Comparison of ENCODE assay signal across 27 mouse cellular contexts in the genomic region with DNA sequence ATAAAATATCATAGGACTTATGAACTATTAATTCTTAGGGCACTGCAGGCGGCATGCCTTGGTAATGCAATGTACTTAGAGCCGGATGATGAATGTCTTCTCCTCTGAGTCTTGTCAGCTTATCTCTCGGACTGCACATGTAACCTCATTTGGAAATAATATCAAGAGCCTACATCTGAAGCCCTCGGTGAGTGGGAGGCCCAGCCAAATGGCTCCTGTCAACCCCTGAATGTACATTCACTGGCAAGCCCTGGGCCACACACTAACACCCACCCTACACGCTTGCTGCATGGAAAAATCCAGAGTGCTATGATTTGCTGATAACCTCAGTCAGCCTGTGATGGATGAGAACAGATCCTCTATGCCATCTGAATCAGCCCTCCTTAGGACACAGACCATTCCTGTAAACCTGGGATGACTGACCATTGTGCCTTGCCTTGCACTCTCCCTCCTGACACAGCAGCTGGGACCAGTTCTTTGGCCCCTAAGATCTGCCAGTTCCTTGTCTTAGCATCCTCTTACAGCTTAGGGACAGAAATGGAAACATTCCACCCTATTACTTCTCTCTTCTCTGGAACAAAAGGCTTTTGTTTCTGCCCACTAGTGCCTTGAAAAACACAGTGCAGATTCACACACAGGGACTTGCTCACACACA. TPM values are rescaled to one million over a fixed set of nuclear protein-coding genes. Genes with fewer than 3 reads are reported as not detected.
DNase-seq lines count a peak whose midpoint lies in the region; ATAC-seq and TF ChIP-seq lines count a peak whose summit lies in the region.
"Had no signal": no experiment of that assay in that cellular context is flagged by ENCODE, and none has a peak within 500 bp of the region (broad histone marks: within the 10 kb centered on the region; RNA-seq: fewer than 3 reads in every experiment).

No protein-coding gene starts in this region.

- H3K36me3 ChIP-seq in intestine, embryonic 14.5 days (ENCODE audit: control insufficient read depth, insufficient read depth, low read length), result no peaks in the 10 kb centered on the region
- no peaks in the 10 kb centered on the region for H3K36me3 ChIP-seq in intestine, postnatal 0 days (ENCODE audit: control insufficient read depth, insufficient read depth)
- no peaks in the 10 kb centered on the region for H3K36me3 ChIP-seq in lung, embryonic 15.5 days
- no peaks in the 10 kb centered on the region for H3K36me3 ChIP-seq in thymus, adult 2 months (ENCODE audit: control insufficient read depth, insufficient read depth, low read length)
- H3K36me3 ChIP-seq: G1E; heart, embryonic 10.5 days; heart, embryonic 15.5 days; kidney, embryonic 15.5 days; limb, embryonic 12.5 days; liver, embryonic 15.5 days; neural tube, embryonic 13.5 days had no signal

- WGBS in intestine, embryonic 14.5 days, result 59% methylated on average over 5 of the region's 5 CpGs
- WGBS in intestine, postnatal 0 days, result 62% methylated on average over 5 of the region's 5 CpGs
- WGBS in lung, embryonic 15.5 days, result 30% methylated on average over 5 of the region's 5 CpGs
- WGBS in thymus, adult 2 months, result 95% methylated on average over 5 of the region's 5 CpGs

- H3K4me3 ChIP-seq in intestine, embryonic 14.5 days (ENCODE audit: low read depth, low read length), result no peak overlapping the region
- no peak overlapping the region for H3K4me3 ChIP-seq in intestine, postnatal 0 days (ENCODE audit: low read depth, low read length)
- H3K4me3 ChIP-seq in lung, embryonic 15.5 days, result no peak overlapping the region
- no peak overlapping the region for H3K4me3 ChIP-seq in thymus, adult 2 months (ENCODE audit: control insufficient read depth, insufficient read depth, low read length)
- H3K4me3 ChIP-seq: erythroblast, embryonic 14.5 days; heart, embryonic 10.5 days; heart, embryonic 15.5 days; kidney, embryonic 15.5 days; left cerebral cortex, adult 2 months; limb, embryonic 12.5 days; liver, embryonic 15.5 days; neural tube, embryonic 13.5 days had no signal

- no peak for TF ChIP-seq POLR2A in thymus, adult 2 months (IDR thresholded peaks at IDR 0.05; ENCODE audit: control insufficient read depth, extremely low read depth, insufficient read depth, low read length, poor library complexity)

- no peak for ATAC-seq in intestine, embryonic 14.5 days (replicated peaks; ENCODE audit: low FRiP score, low TSS enrichment, low read depth)
- no peak for ATAC-seq in intestine, postnatal 0 days
- ATAC-seq in lung, embryonic 15.5 days (ENCODE audit: borderline replicate concordance, extremely low read depth, low FRiP score, low TSS enrichment), result peak; percentile 69; the same call in 1 of the 2 replicates
- ATAC-seq: forebrain, embryonic 16.5 days; Patski had no signal

- no peak overlapping the region for H3K9ac ChIP-seq in intestine, embryonic 14.5 days (ENCODE audit: low read length)
- no peak overlapping the region for H3K9ac ChIP-seq in intestine, postnatal 0 days (ENCODE audit: low read depth, low read length)
- H3K9ac ChIP-seq in lung, embryonic 15.5 days, result no peak overlapping the region
- H3K9ac ChIP-seq: heart, embryonic 15.5 days; kidney, embryonic 15.5 days; limb, embryonic 12.5 days; liver, embryonic 15.5 days; neural tube, embryonic 13.5 days had no signal

- H3K4me1 ChIP-seq in intestine, embryonic 14.5 days (replicated peaks; ENCODE audit: control insufficient read depth, insufficient read depth, low read length), result no peaks in the 10 kb centered on the region
- no peaks in the 10 kb centered on the region for H3K4me1 ChIP-seq in intestine, postnatal 0 days (replicated peaks; ENCODE audit: control insufficient read depth, insufficient read depth, low read length)
- no peaks in the 10 kb centered on the region for H3K4me1 ChIP-seq in lung, embryonic 15.5 days
- peaks cover 4% of the 10 kb centered on the region; the same call in 1 of the 2 replicates for H3K4me1 ChIP-seq in thymus, adult 2 months (replicated peaks; ENCODE audit: control insufficient read depth, insufficient read depth, low read length)
- H3K4me1 ChIP-seq: heart, embryonic 10.5 days; heart, embryonic 15.5 days; kidney, embryonic 15.5 days; limb, embryonic 12.5 days; liver, embryonic 15.5 days; neural tube, embryonic 13.5 days had no signal

- no peaks in the 10 kb centered on the region for H3K27me3 ChIP-seq in intestine, embryonic 14.5 days (replicated peaks; ENCODE audit: control insufficient read depth, insufficient read depth, low read length)
- no peaks in the 10 kb centered on the region for H3K27me3 ChIP-seq in intestine, postnatal 0 days (replicated peaks; ENCODE audit: control insufficient read depth, insufficient read depth, low read length)
- no peaks in the 10 kb centered on the region for H3K27me3 ChIP-seq in lung, embryonic 15.5 days
- H3K27me3 ChIP-seq in thymus, adult 2 months (ENCODE audit: control insufficient read depth, insufficient read depth, low read length), result no peaks in the 10 kb centered on the region
- H3K27me3 ChIP-seq: heart, embryonic 15.5 days; kidney, embryonic 15.5 days; liver, embryonic 15.5 days; neural tube, embryonic 13.5 days; Patski had no signal

- H3K4me2 ChIP-seq in intestine, embryonic 14.5 days (ENCODE audit: low read length), result no peak overlapping the region
- H3K4me2 ChIP-seq in intestine, postnatal 0 days (replicated peaks; ENCODE audit: low read depth), result no peak overlapping the region
- no peak overlapping the region for H3K4me2 ChIP-seq in lung, embryonic 15.5 days
- H3K4me2 ChIP-seq: heart, embryonic 15.5 days; kidney, embryonic 15.5 days; limb, embryonic 12.5 days; liver, embryonic 15.5 days; neural tube, embryonic 13.5 days had no signal

- H3K27ac ChIP-seq in intestine, embryonic 14.5 days (ENCODE audit: low read depth), result no peak overlapping the region
- H3K27ac ChIP-seq in intestine, postnatal 0 days (ENCODE audit: low read depth, low read length), result no peak overlapping the region
- 0 out of 2 replicates have a peak overlapping the region, but pooled peaks have one; percentile 21 for H3K27ac ChIP-seq in lung, embryonic 15.5 days
- H3K27ac ChIP-seq in thymus, adult 2 months (ENCODE audit: control insufficient read depth, insufficient read depth, low read length), result no peak overlapping the region
- H3K27ac ChIP-seq: heart, embryonic 10.5 days; heart, embryonic 15.5 days; kidney, embryonic 15.5 days; left cerebral cortex, adult 2 months; limb, embryonic 12.5 days; liver, embryonic 15.5 days; macrophage; neural tube, embryonic 13.5 days had no signal

- no peak for TF ChIP-seq CTCF in intestine, postnatal 0 days (IDR thresholded peaks at IDR 0.05; ENCODE audit: low read depth)
- no peak for TF ChIP-seq CTCF in thymus, adult 2 months (IDR thresholded peaks at IDR 0.05; ENCODE audit: borderline replicate concordance, control insufficient read depth, extremely low read depth, insufficient read depth, low read length, poor library complexity)

- H3K9me3 ChIP-seq in intestine, embryonic 14.5 days (ENCODE audit: control insufficient read depth, low read length), result no peaks in the 10 kb centered on the region
- H3K9me3 ChIP-seq in intestine, postnatal 0 days (ENCODE audit: control insufficient read depth), result no peaks in the 10 kb centered on the region
- H3K9me3 ChIP-seq in lung, embryonic 15.5 days, result no peaks in the 10 kb centered on the region
- H3K9me3 ChIP-seq: G1E; heart, embryonic 10.5 days; heart, embryonic 15.5 days; kidney, embryonic 15.5 days; limb, embryonic 12.5 days; liver, embryonic 15.5 days; neural tube, embryonic 13.5 days had no signal

- peak; percentile 6 for DNase-seq in adrenal gland, adult 2 months
- no peak for DNase-seq in adrenal gland, postnatal 36 days
- DNase-seq in intestine, embryonic 14.5 days (ENCODE audit: low spot score), result peak; percentile 45
- DNase-seq in lung, postnatal 25 days (ENCODE audit: low spot score), result peak; percentile 9
- DNase-seq in layer of hippocampus, adult 8-10 months (ENCODE audit: low spot score in 2 of 2), result no peak
- DNase-seq in thymus, adult 2 months, result no peak
- DNase-seq: cerebellum, adult 2 months; cerebellum, postnatal 14 days; gastrocnemius, postnatal 14 days; heart, adult 11 months; kidney, adult 18-20 months; kidney, postnatal 25 days had no signal

RNA-seq across cellular contexts. Expression of a gene that starts 6.0 kb away (rescaled TPM):
- 10 to 100 TPM; 23.5 to 25.6 TPM for total RNA-seq in adrenal gland, adult 2 months (2021)
- polyA plus RNA-seq in adrenal gland, adult 2 months (2012; rRNA removed), result 22.5 and 36.7 TPM in 2 replicates
- total RNA-seq in adrenal gland, postnatal 36 days (2021), result 10 to 100 TPM; 19.8 to 37.4 TPM
- 3.6 and 4.5 TPM in 2 replicates for polyA plus RNA-seq in intestine, embryonic 14.5 days (2014; fragmentation: Nextera tagmentation; extraction: Ambion mirVana)
- 1.2 and 1.9 TPM in 2 replicates for polyA plus RNA-seq in intestine, postnatal 0 days (2015; fragmentation: Nextera tagmentation; extraction: Ambion mirVana)
- polyA plus RNA-seq in lung, embryonic 15.5 days (2015; fragmentation: Nextera tagmentation; extraction: Ambion mirVana), result 0.97 and 1.1 TPM in 2 replicates
- 100 to 1,000 TPM; 175 to 215 (median 192) TPM for total RNA-seq in layer of hippocampus, adult 8-10 months (2022)
- 52.2 and 54.7 TPM in 2 replicates for polyA plus RNA-seq in thymus, adult 2 months (2012; rRNA removed)
- total RNA-seq: megakaryocyte-erythroid progenitor cell, adult 5-6 weeks had no signal
- polyA plus RNA-seq: erythroblast, embryonic 14.5 days; G1E; macrophage had no signal

RNA-seq across cellular contexts. Expression of a gene that starts 39.1 kb away (rescaled TPM):
- total RNA-seq in adrenal gland, adult 2 months (2021), result 100 to 1,000 TPM in 1 of 2 experiments, 10 to 100 TPM in 1; 84.2 to 116 TPM
- polyA plus RNA-seq in adrenal gland, adult 2 months (2012; rRNA removed), result 69.0 and 77.7 TPM in 2 replicates
- 100 to 1,000 TPM in 1 of 2 experiments, 10 to 100 TPM in 1; 95.7 to 122 TPM for total RNA-seq in adrenal gland, postnatal 36 days (2021)
- polyA plus RNA-seq in intestine, embryonic 14.5 days (2014; fragmentation: Nextera tagmentation; extraction: Ambion mirVana), result 71.7 and 73.6 TPM in 2 replicates
- 38.6 and 40.6 TPM in 2 replicates for polyA plus RNA-seq in intestine, postnatal 0 days (2015; fragmentation: Nextera tagmentation; extraction: Ambion mirVana)
- polyA plus RNA-seq in lung, embryonic 15.5 days (2015; fragmentation: Nextera tagmentation; extraction: Ambion mirVana), result 76.1 and 76.3 TPM in 2 replicates
- total RNA-seq in layer of hippocampus, adult 8-10 months (2022), result 10 to 100 TPM; 36.2 to 45.6 (median 42.1) TPM
- polyA plus RNA-seq in thymus, adult 2 months (2012; rRNA removed), result 60.3 and 73.2 TPM in 2 replicates

RNA-seq across cellular contexts. Expression of a gene that starts 39.5 kb away (rescaled TPM):
- 10 to 100 TPM; 39.3 to 52.6 TPM for total RNA-seq in adrenal gland, adult 2 months (2021)
- 11.6 and 13.5 TPM in 2 replicates for polyA plus RNA-seq in adrenal gland, adult 2 months (2012; rRNA removed)
- 10 to 100 TPM; 37.2 to 41.0 TPM for total RNA-seq in adrenal gland, postnatal 36 days (2021)
- polyA plus RNA-seq in intestine, embryonic 14.5 days (2014; fragmentation: Nextera tagmentation; extraction: Ambion mirVana), result 82.0 and 85.4 TPM in 2 replicates
- polyA plus RNA-seq in intestine, postnatal 0 days (2015; fragmentation: Nextera tagmentation; extraction: Ambion mirVana), result 64.7 and 68.9 TPM in 2 replicates
- polyA plus RNA-seq in lung, embryonic 15.5 days (2015; fragmentation: Nextera tagmentation; extraction: Ambion mirVana), result 57.0 and 60.9 TPM in 2 replicates
- 10 to 100 TPM; 24.8 to 33.6 (median 30.3) TPM for total RNA-seq in layer of hippocampus, adult 8-10 months (2022)
- 21.9 and 25.0 TPM in 2 replicates for polyA plus RNA-seq in thymus, adult 2 months (2012; rRNA removed)

Comparison
In these comparisons a context has a peak if more than half of its experiments do, and no peak if none do; other contexts are left out.
1. DNase-seq: peak in adrenal gland, adult 2 months (single experiment), intestine, embryonic 14.5 days (single experiment) and lung, postnatal 25 days (single experiment); none in adrenal gland, postnatal 36 days (0 of 2), layer of hippocampus, adult 8-10 months (0 of 2) and thymus, adult 2 months (single experiment).